Mouse (Mus musculus) heart, embryonic 12.5 days (tissue): ENCODE results near the gene Syt2. TPM values are rescaled to one million over a fixed set of nuclear protein-coding genes. Genes with fewer than 3 reads are reported as not detected.

ENCODE experiments used
- ATAC-seq: fragments of 200-750 bp; cut with Nextera tagmentation; 2 replicates; pipeline ENCODE4 v1.8.0; 2017; ENCODE audit warnings: moderate TSS enrichment, moderate library complexity; ENCODE audit not compliant: insufficient number of reproducible peaks, low FRiP score
- H3K27ac ChIP-seq: fragments of 300-500 bp; sonication (generic); 2 replicates; pipeline ENCODE4 v1.5.1; 2016; ENCODE audit warnings: mild to moderate bottlenecking, moderate library complexity; ENCODE audit not compliant: poor library complexity, severe bottlenecking
- H3K27me3 ChIP-seq: fragments of 300-500 bp; sonication (generic); replicated peaks from 2 replicates; pipeline ENCODE4 v1.6.1; 2016; ENCODE audit warnings: mild to moderate bottlenecking, moderate library complexity
- H3K36me3 ChIP-seq: fragments of 300-500 bp; sonication (generic); 2 replicates; pipeline ENCODE4 v1.6.1; 2016; ENCODE audit warnings: mild to moderate bottlenecking, moderate library complexity
- H3K4me1 ChIP-seq: fragments of 300-500 bp; sonication (generic); replicated peaks from 2 replicates; pipeline ENCODE4 v1.6.1; 2016; ENCODE audit warnings: mild to moderate bottlenecking
- H3K4me2 ChIP-seq: fragments of 300-500 bp; sonication (generic); 2 replicates; pipeline ENCODE4 v1.6.1; 2016; ENCODE audit warnings: mild to moderate bottlenecking, moderate library complexity
- H3K4me3 ChIP-seq: fragments of 300-500 bp; sonication (generic); 2 replicates; pipeline ENCODE4 v1.5.1; 2016; ENCODE audit warnings: mild to moderate bottlenecking
- H3K9ac ChIP-seq: fragments of 300-500 bp; sonication (generic); 2 replicates; pipeline ENCODE4 v1.6.1; 2016; ENCODE audit warnings: mild to moderate bottlenecking, moderate library complexity
- H3K9me3 ChIP-seq: fragments of 300-500 bp; sonication (generic); replicated peaks from 2 replicates; pipeline ENCODE4 v1.6.1; 2016; ENCODE audit warnings: mild to moderate bottlenecking, moderate library complexity
- WGBS: fragments of 180-500 bp; shearing (Covaris S2); methylation state at CpG from one replicate; pipeline ENCODE4 v1.1.7; 2016; 5-methylcytosine and 5-hydroxymethylcytosine counted together
- polyA plus RNA-seq: library from polyadenylated mRNA; unstranded; fragments of >200 nt; fragmentation: Nextera tagmentation; extraction: Ambion mirVana; gene quantifications from 2 replicates; pipeline ENCODE4 v1.2.1, GENCODE M21; 2016

Gene Syt2
- polyA plus RNA-seq, 1 experiment from 2014 or later, result 0.23 TPM

DNA sequence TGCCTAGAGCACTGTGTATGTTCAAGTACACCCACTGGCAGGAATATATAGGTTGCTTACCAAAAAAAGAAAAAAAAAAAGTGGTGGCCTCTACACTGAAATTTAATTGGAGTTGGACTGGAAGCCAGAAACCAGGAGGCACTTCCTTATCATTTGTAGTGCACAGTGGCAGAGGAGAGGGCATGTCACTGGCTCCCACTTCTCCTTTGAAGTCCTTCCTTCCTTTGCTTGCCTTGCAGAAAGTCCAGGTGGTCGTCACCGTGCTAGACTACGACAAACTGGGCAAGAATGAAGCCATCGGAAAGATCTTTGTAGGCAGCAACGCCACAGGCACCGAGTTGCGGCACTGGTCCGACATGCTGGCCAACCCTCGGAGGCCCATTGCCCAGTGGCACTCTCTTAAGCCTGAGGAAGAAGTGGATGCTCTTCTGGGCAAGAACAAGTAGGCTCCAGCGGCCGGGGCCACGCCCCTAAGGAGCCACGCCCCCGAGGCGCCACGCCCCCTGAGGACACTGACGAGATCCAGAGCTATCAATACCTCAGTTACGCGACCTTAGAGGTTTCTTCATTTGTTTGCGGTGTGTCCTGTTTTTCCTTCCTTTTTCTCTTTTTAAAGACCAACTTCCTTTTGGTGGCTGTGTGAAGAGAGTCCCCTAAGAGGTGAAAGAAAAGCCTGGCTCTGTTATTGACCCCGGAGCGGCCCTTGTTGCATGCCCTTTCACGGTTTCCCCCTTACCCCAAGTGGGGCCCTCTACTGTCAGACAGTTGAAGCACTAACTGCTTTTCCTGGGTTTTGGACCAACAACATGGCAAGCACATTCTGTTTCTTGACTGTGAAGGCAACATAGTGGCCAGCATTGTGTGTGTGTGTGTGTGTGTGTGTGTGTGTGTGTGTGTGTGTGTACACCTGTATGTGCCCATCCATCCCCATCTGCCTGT is 101.0 kb downstream of the Syt2 start:
- peaks cover 8% of the 10 kb centered on the region; the same call in 1 of the 2 replicates for H3K27me3 ChIP-seq
- H3K9ac ChIP-seq, result no peak overlapping the region
- no peaks in the 10 kb centered on the region for H3K9me3 ChIP-seq
- no peak overlapping the region for H3K4me3 ChIP-seq
- H3K4me2 ChIP-seq, result peak overlapping the region; percentile 49
- peak; percentile 54; the same call in 1 of the 2 replicates for ATAC-seq
- peaks cover 41% of the 10 kb centered on the region for H3K4me1 ChIP-seq
- H3K27ac ChIP-seq, result no peak overlapping the region
- 16% methylated on average over 23 of the region's 23 CpGs for WGBS
- no peaks in the 10 kb centered on the region for H3K36me3 ChIP-seq

- WGBS, result 49% methylated on average over 7 of the region's 7 CpGs
- Histone ChIP-seq H3K9ac (no peak overlapping the region; the same call in 1 of the 2 replicates), H3K27ac (peak overlapping the region; percentile 26), H3K36me3 (no peaks in the 10 kb centered on the region; the same call in 1 of the 2 replicates), H3K9me3 (no peaks in the 10 kb centered on the region), H3K4me3 (no peak overlapping the region), H3K27me3 (no peaks in the 10 kb centered on the region), H3K4me2 (no peak overlapping the region), H3K4me1 (peaks cover 62% of the 10 kb centered on the region)
- no peak; the same call in 1 of the 2 replicates for ATAC-seq
These were observed 103.4 kb downstream of the Syt2 start for GRCm38 (mm10) chr1:134749889-134750288.

DNA sequence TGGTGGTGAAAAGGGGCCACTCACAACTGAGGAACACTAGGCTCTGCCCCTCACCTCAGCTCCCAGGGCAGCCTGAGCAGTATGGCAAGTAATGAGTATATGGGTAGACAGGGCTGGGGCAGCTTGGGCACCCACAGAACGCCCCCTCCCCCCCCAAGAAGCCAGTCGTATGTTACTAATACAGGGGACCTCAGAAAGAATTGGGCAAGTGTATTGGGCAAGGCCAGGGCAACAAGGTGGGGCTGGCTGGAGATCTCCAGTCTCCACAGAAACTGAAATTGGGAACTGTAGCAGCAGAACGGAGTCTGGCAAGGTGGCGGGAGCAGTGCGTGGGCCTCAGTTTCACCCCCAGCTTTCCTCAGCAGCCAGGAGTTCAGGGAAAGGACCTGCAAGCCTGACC is 106.0 kb downstream of the Syt2 start:
- 0 out of 2 replicates have a peak overlapping the region, but pooled peaks have one; percentile 33 for H3K9ac ChIP-seq
- no peaks in the 10 kb centered on the region for H3K27me3 ChIP-seq
- H3K27ac ChIP-seq, result no peak overlapping the region
- 79% methylated on average over 5 of the region's 5 CpGs for WGBS
- H3K4me1 ChIP-seq, result peaks cover 64% of the 10 kb centered on the region
- H3K36me3 ChIP-seq, result peaks cover 4% of the 10 kb centered on the region
- no peak overlapping the region for H3K4me3 ChIP-seq
- no peaks in the 10 kb centered on the region for H3K9me3 ChIP-seq
- ATAC-seq, result no peak
- no peak overlapping the region for H3K4me2 ChIP-seq

GRCm38 (mm10) chr1:134753751-134754630 is 107.5 kb downstream of the Syt2 start:
- ATAC-seq, result peak; percentile 60
- H3K4me2 ChIP-seq, result peak overlapping the region; percentile 20; the same call in 1 of the 2 replicates
- H3K27ac ChIP-seq, result peak overlapping the region; percentile 83
- no peak overlapping the region for H3K4me3 ChIP-seq
- no peaks in the 10 kb centered on the region for H3K27me3 ChIP-seq
- H3K9ac ChIP-seq, result peak overlapping the region; percentile 25; the same call in 1 of the 2 replicates
- peaks cover 10% of the 10 kb centered on the region for H3K36me3 ChIP-seq
- peaks cover 54% of the 10 kb centered on the region for H3K4me1 ChIP-seq
- H3K9me3 ChIP-seq, result no peaks in the 10 kb centered on the region
- WGBS, result 46% methylated on average over 13 of the region's 13 CpGs

DNA sequence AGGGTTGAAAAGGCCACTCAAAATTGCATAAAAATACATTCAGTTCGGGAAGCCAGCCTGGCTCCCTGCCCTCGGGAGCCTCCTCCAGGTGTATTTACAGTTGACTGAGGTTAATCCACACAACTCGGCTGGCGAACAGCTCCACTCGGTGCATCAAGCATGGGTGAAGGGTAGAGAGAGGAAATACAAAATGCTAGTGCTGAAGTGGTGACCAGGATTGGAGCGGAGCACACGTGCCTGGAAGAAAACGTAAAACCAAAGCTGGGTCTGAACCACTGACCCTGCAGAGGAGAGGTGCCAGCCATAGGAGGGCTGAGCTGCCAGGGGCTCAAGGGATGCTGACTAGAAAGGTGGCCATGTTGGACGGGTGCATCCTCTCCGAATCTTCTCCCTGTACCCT is 108.3 kb downstream of the Syt2 start:
- H3K4me3 ChIP-seq, result no peak overlapping the region
- H3K27ac ChIP-seq, result no peak overlapping the region
- peaks cover 18% of the 10 kb centered on the region for H3K36me3 ChIP-seq
- no peak for ATAC-seq
- no peak overlapping the region for H3K4me2 ChIP-seq
- H3K9me3 ChIP-seq, result no peaks in the 10 kb centered on the region
- no peak overlapping the region for H3K9ac ChIP-seq
- peaks cover 48% of the 10 kb centered on the region for H3K4me1 ChIP-seq
- H3K27me3 ChIP-seq, result no peaks in the 10 kb centered on the region
- WGBS, result 76% methylated on average over 10 of the region's 10 CpGs

DNA sequence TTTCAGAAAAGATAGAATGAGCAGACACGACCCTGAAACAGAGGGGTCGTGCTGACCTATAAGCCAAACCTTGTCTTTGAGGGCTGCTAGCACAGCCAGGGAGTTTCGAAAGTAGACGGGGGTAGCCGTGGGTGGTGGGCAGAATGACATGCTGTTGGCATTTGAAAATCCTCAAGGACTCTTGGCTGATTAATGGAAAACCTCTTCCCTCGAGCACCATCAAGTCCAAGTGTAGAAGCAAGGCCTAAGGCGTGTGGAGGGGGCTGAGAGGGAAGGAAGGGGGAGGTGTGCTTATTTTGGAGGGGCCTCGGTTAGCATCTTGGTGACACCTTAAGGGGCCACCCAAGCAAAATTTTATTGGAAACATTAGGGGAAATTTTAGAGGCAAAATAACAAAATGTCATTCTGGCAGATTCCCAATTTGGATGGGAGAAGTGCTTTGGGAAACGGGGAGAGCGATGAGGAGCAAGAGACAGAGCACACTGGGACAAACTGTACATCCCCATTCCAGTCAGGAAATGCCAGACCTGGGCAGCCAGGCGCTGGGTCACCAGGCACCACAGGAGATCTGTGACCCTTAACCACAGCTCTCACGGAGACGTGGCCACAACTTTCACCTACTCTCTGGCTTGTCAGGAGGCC is 109.2 kb downstream of the Syt2 start:
- 67% methylated on average over 13 of the region's 13 CpGs for WGBS
- H3K27ac ChIP-seq, result no peak overlapping the region

GRCm38 (mm10) chr1:134756190-134756873 is 109.9 kb downstream of the Syt2 start:
- Histone ChIP-seq H3K27ac (no peak overlapping the region), H3K4me3 (no peak overlapping the region), H3K9me3 (no peaks in the 10 kb centered on the region), H3K27me3 (no peaks in the 10 kb centered on the region), H3K36me3 (peaks cover 30% of the 10 kb centered on the region), H3K4me2 (no peak overlapping the region), H3K4me1 (peaks cover 40% of the 10 kb centered on the region), H3K9ac (no peak overlapping the region)
- WGBS, result 74% methylated on average over 10 of the region's 10 CpGs
- ATAC-seq, result no peak

More for the DNA sequence above, 109.2 kb downstream of the Syt2 start:
- H3K36me3 ChIP-seq, result peaks cover 27% of the 10 kb centered on the region
- no peak overlapping the region for H3K4me3 ChIP-seq
- H3K4me1 ChIP-seq, result peaks cover 40% of the 10 kb centered on the region
- H3K27me3 ChIP-seq, result no peaks in the 10 kb centered on the region
- ATAC-seq, result no peak
- no peak overlapping the region for H3K9ac ChIP-seq
- H3K4me2 ChIP-seq, result no peak overlapping the region
- no peaks in the 10 kb centered on the region for H3K9me3 ChIP-seq

GRCm38 (mm10) chr1:134757230-134757629 is 110.8 kb downstream of the Syt2 start:
- Histone ChIP-seq H3K9ac (no peak overlapping the region), H3K4me3 (no peak overlapping the region), H3K4me2 (no peak overlapping the region), H3K27ac (no peak overlapping the region), H3K4me1 (peaks cover 36% of the 10 kb centered on the region), H3K27me3 (no peaks in the 10 kb centered on the region), H3K36me3 (peaks cover 33% of the 10 kb centered on the region), H3K9me3 (no peaks in the 10 kb centered on the region)
- ATAC-seq, result no peak
- 80% methylated on average over 3 of the region's 3 CpGs for WGBS

- Histone ChIP-seq H3K27ac (no peak overlapping the region), H3K4me3 (no peak overlapping the region), H3K9me3 (no peaks in the 10 kb centered on the region)
These were observed 112.7 kb downstream of the Syt2 start for GRCm38 (mm10) chr1:134759133-134759532.

GRCm38 (mm10) chr1:134760642-134761041 is 114.2 kb downstream of the Syt2 start:
- H3K27me3 ChIP-seq, result no peaks in the 10 kb centered on the region
- no peak overlapping the region for H3K4me3 ChIP-seq
- H3K36me3 ChIP-seq, result peaks cover 50% of the 10 kb centered on the region
- WGBS, result 74% methylated on average over 5 of the region's 5 CpGs
- H3K4me1 ChIP-seq, result peaks cover 4% of the 10 kb centered on the region
- H3K27ac ChIP-seq, result no peak overlapping the region
- ATAC-seq, result no peak
- no peaks in the 10 kb centered on the region for H3K9me3 ChIP-seq
- no peak overlapping the region for H3K9ac ChIP-seq
- no peak overlapping the region for H3K4me2 ChIP-seq

More at GRCm38 (mm10) chr1:134759133-134759532, 112.7 kb downstream of the Syt2 start:
- Histone ChIP-seq H3K9ac (no peak overlapping the region), H3K27me3 (no peaks in the 10 kb centered on the region), H3K36me3 (peaks cover 47% of the 10 kb centered on the region), H3K4me1 (peaks cover 17% of the 10 kb centered on the region), H3K4me2 (no peak overlapping the region)
- 79% methylated on average over 6 of the region's 6 CpGs for WGBS
- no peak for ATAC-seq
